Mouse (Mus musculus) forebrain, embryonic 12.5 days (tissue): ENCODE measurements at regions not wholly inside any gene's neighbourhood (a gene's known extent, or its start where the extent isn't known, plus 50 kb on each side); places are given as distances from the start of the nearest gene placed in this dataset.
A peak's percentile ranks its signal among the peaks of the same experiment; 100 is the strongest.

Source experiments
- ATAC-seq: fragments of 200-750 bp; cut with Nextera tagmentation; 2 replicates; pipeline ENCODE4 v1.8.0; 2017; ENCODE audit warnings: moderate TSS enrichment; ENCODE audit not compliant: low FRiP score
- H3K27ac ChIP-seq: fragments of 300-500 bp; sonication (generic); 2 replicates; pipeline ENCODE4 v1.5.1; 2016; ENCODE audit warnings: mild to moderate bottlenecking
- H3K27me3 ChIP-seq: fragments of 300-500 bp; sonication (generic); 2 replicates; pipeline ENCODE4 v1.6.1; 2016; ENCODE audit warnings: mild to moderate bottlenecking
- H3K36me3 ChIP-seq: fragments of 300-500 bp; sonication (generic); replicated peaks from 2 replicates; pipeline ENCODE4 v1.6.1; 2016; ENCODE audit warnings: mild to moderate bottlenecking
- H3K4me1 ChIP-seq: fragments of 300-500 bp; sonication (generic); 2 replicates; pipeline ENCODE4 v1.6.1; 2016
- H3K4me2 ChIP-seq: fragments of 300-500 bp; sonication (generic); 2 replicates; pipeline ENCODE4 v1.6.1; 2016; ENCODE audit warnings: mild to moderate bottlenecking, moderate library complexity
- H3K4me3 ChIP-seq: fragments of 300-500 bp; sonication (generic); replicated peaks from 2 replicates; pipeline ENCODE4 v1.5.1; 2016; ENCODE audit warnings: mild to moderate bottlenecking
- H3K9ac ChIP-seq: fragments of 300-500 bp; sonication (generic); 2 replicates; pipeline ENCODE4 v1.6.1; 2016; ENCODE audit warnings: mild to moderate bottlenecking
- H3K9me3 ChIP-seq: fragments of 300-500 bp; sonication (generic); 2 replicates; pipeline ENCODE4 v1.6.1; 2016
- WGBS: fragments of 180-500 bp; shearing (Covaris S2); methylation state at CpG from one replicate; pipeline ENCODE4 v1.1.7; 2016; 5-methylcytosine and 5-hydroxymethylcytosine counted together

GRCm38 (mm10) chr13:90402061-90402460 lies 312.7 kb upstream of the Xrcc4 start:
- H3K9me3 ChIP-seq = no peaks in the 10 kb centered on the region
- H3K4me2 ChIP-seq = no peak overlapping the region
- no peak overlapping the region for H3K27ac ChIP-seq
- no peaks in the 10 kb centered on the region for H3K27me3 ChIP-seq
- no peak overlapping the region for H3K4me3 ChIP-seq
- H3K36me3 ChIP-seq = no peaks in the 10 kb centered on the region
- ATAC-seq = no peak
- H3K4me1 ChIP-seq = no peaks in the 10 kb centered on the region
- no peak overlapping the region for H3K9ac ChIP-seq
- 0% methylated on average over 1 of the region's 1 CpGs for WGBS

GRCm38 (mm10) chr13:90401496-90401895 lies 312.1 kb upstream of the Xrcc4 start:
- Histone ChIP-seq H3K9me3 (no peaks in the 10 kb centered on the region), H3K4me1 (no peaks in the 10 kb centered on the region), H3K36me3 (no peaks in the 10 kb centered on the region), H3K9ac (no peak overlapping the region), H3K27me3 (no peaks in the 10 kb centered on the region), H3K4me3 (no peak overlapping the region), H3K27ac (no peak overlapping the region), H3K4me2 (no peak overlapping the region)
- ATAC-seq = no peak
- 10% methylated on average over 1 of the region's 1 CpGs for WGBS

- 83% methylated on average over 8 of the region's 8 CpGs for WGBS
- no peaks in the 10 kb centered on the region for H3K27me3 ChIP-seq
Measured at GRCm38 (mm10) chr13:90395274-90396023, 306.0 kb upstream of the Xrcc4 start.

GRCm38 (mm10) chr13:90394815-90395241 lies 305.4 kb upstream of the Xrcc4 start:
- H3K4me2 ChIP-seq = no peak overlapping the region
- no peaks in the 10 kb centered on the region for H3K4me1 ChIP-seq
- no peaks in the 10 kb centered on the region for H3K27me3 ChIP-seq
- no peaks in the 10 kb centered on the region for H3K36me3 ChIP-seq
- no peak overlapping the region for H3K9ac ChIP-seq
- no peak overlapping the region for H3K4me3 ChIP-seq
- no peak overlapping the region for H3K27ac ChIP-seq
- ATAC-seq = peak; percentile 46; the same call in 1 of the 2 replicates
- no peaks in the 10 kb centered on the region for H3K9me3 ChIP-seq
- WGBS = 41% methylated on average over 5 of the region's 5 CpGs

More at GRCm38 (mm10) chr13:90395274-90396023, 306.0 kb upstream of the Xrcc4 start:
- Histone ChIP-seq H3K9ac (no peak overlapping the region), H3K4me3 (no peak overlapping the region), H3K4me2 (no peak overlapping the region), H3K9me3 (no peaks in the 10 kb centered on the region), H3K27ac (no peak overlapping the region), H3K36me3 (no peaks in the 10 kb centered on the region), H3K4me1 (no peaks in the 10 kb centered on the region)
- ATAC-seq = no peak

GRCm38 (mm10) chr13:90392415-90392814 lies 303.0 kb upstream of the Xrcc4 start:
- H3K9me3 ChIP-seq = no peaks in the 10 kb centered on the region
- H3K4me2 ChIP-seq = no peak overlapping the region
- H3K9ac ChIP-seq = no peak overlapping the region
- no peak overlapping the region for H3K27ac ChIP-seq
- H3K36me3 ChIP-seq = no peaks in the 10 kb centered on the region
- H3K27me3 ChIP-seq = no peaks in the 10 kb centered on the region
- H3K4me3 ChIP-seq = no peak overlapping the region
- H3K4me1 ChIP-seq = no peaks in the 10 kb centered on the region
- no peak for ATAC-seq

- no peak overlapping the region for H3K4me2 ChIP-seq
- 49% methylated on average over 3 of the region's 3 CpGs for WGBS
- no peak overlapping the region for H3K27ac ChIP-seq
- H3K36me3 ChIP-seq = no peaks in the 10 kb centered on the region
- H3K4me3 ChIP-seq = no peak overlapping the region
- H3K9ac ChIP-seq = no peak overlapping the region
- ATAC-seq = peak; percentile 20
- H3K27me3 ChIP-seq = no peaks in the 10 kb centered on the region
- H3K9me3 ChIP-seq = no peaks in the 10 kb centered on the region
- no peaks in the 10 kb centered on the region for H3K4me1 ChIP-seq
Measured at GRCm38 (mm10) chr13:90376619-90377018, 287.2 kb upstream of the Xrcc4 start.

GRCm38 (mm10) chr13:90376207-90376606 lies 286.8 kb upstream of the Xrcc4 start:
- H3K27ac ChIP-seq = no peak overlapping the region

GRCm38 (mm10) chr13:90371415-90372150 lies 282.2 kb upstream of the Xrcc4 start:
- Histone ChIP-seq H3K27me3 (no peaks in the 10 kb centered on the region), H3K9ac (no peak overlapping the region), H3K4me1 (no peaks in the 10 kb centered on the region), H3K9me3 (no peaks in the 10 kb centered on the region), H3K36me3 (no peaks in the 10 kb centered on the region), H3K4me2 (no peak overlapping the region), H3K4me3 (no peak overlapping the region), H3K27ac (no peak overlapping the region)
- ATAC-seq = no peak
- WGBS = 72% methylated on average over 4 of the region's 4 CpGs

More at GRCm38 (mm10) chr13:90376207-90376606, 286.8 kb upstream of the Xrcc4 start:
- Histone ChIP-seq H3K4me1 (no peaks in the 10 kb centered on the region), H3K9me3 (no peaks in the 10 kb centered on the region), H3K4me2 (no peak overlapping the region), H3K4me3 (no peak overlapping the region), H3K27me3 (no peaks in the 10 kb centered on the region), H3K36me3 (no peaks in the 10 kb centered on the region), H3K9ac (no peak overlapping the region)
- ATAC-seq = peak; percentile 6; the same call in 1 of the 2 replicates
- 79% methylated on average over 6 of the region's 6 CpGs for WGBS

- ATAC-seq = no peak
Measured at GRCm38 (mm10) chr13:90370746-90371414, 281.5 kb upstream of the Xrcc4 start.

GRCm38 (mm10) chr13:90364518-90365027 lies 275.2 kb upstream of the Xrcc4 start:
- WGBS = 80% methylated on average over 4 of the region's 4 CpGs
- no peak for ATAC-seq
- H3K4me3 ChIP-seq = no peak overlapping the region

More at GRCm38 (mm10) chr13:90370746-90371414, 281.5 kb upstream of the Xrcc4 start:
- no peaks in the 10 kb centered on the region for H3K4me1 ChIP-seq
- H3K27ac ChIP-seq = no peak overlapping the region
- no peaks in the 10 kb centered on the region for H3K36me3 ChIP-seq
- H3K9me3 ChIP-seq = no peaks in the 10 kb centered on the region
- no peak overlapping the region for H3K4me2 ChIP-seq
- H3K9ac ChIP-seq = no peak overlapping the region
- H3K27me3 ChIP-seq = no peaks in the 10 kb centered on the region
- 84% methylated on average over 3 of the region's 3 CpGs for WGBS
- no peak overlapping the region for H3K4me3 ChIP-seq

GRCm38 (mm10) chr13:90359861-90360601 lies 270.6 kb upstream of the Xrcc4 start:
- 81% methylated on average over 10 of the region's 10 CpGs for WGBS
- no peak overlapping the region for H3K27ac ChIP-seq
- H3K4me3 ChIP-seq = no peak overlapping the region
- H3K9ac ChIP-seq = no peak overlapping the region
- ATAC-seq = no peak
- H3K9me3 ChIP-seq = no peaks in the 10 kb centered on the region
- 0 out of 2 replicates have a peak, but pooled peaks cover 2% of the 10 kb centered on the region for H3K4me1 ChIP-seq
- H3K4me2 ChIP-seq = no peak overlapping the region
- no peaks in the 10 kb centered on the region for H3K36me3 ChIP-seq
- H3K27me3 ChIP-seq = no peaks in the 10 kb centered on the region

More at GRCm38 (mm10) chr13:90364518-90365027, 275.2 kb upstream of the Xrcc4 start:
- H3K9me3 ChIP-seq = no peaks in the 10 kb centered on the region
- H3K4me1 ChIP-seq = no peaks in the 10 kb centered on the region
- no peaks in the 10 kb centered on the region for H3K36me3 ChIP-seq
- H3K4me2 ChIP-seq = no peak overlapping the region
- H3K27me3 ChIP-seq = no peaks in the 10 kb centered on the region
- no peak overlapping the region for H3K9ac ChIP-seq
- H3K27ac ChIP-seq = no peak overlapping the region
